Mouse (Mus musculus) C2C12 (cell line): ENCODE data around the gene Fhit. TPM values are rescaled to one million over a fixed set of nuclear protein-coding genes. Genes with fewer than 3 reads are reported as not detected.

Experiments used
- H3K27me3 ChIP-seq: one replicate; pipeline ENCODE4 v1.6.1; 2011; ENCODE audit not compliant: control insufficient read depth, insufficient read depth, insufficient read length
- H3K36me3 ChIP-seq: one replicate; pipeline ENCODE4 v1.6.1; 2011; ENCODE audit not compliant: control insufficient read depth, insufficient read depth
- H3K4me3 ChIP-seq: one replicate; pipeline ENCODE4 v1.5.1; 2011; ENCODE audit warnings: mild to moderate bottlenecking, control low read depth; ENCODE audit not compliant: poor library complexity, insufficient read depth, severe bottlenecking
- H3K79me2 ChIP-seq: one replicate; pipeline ENCODE4 v1.6.1; 2011; ENCODE audit not compliant: control insufficient read depth, insufficient read depth
- H3K79me3 ChIP-seq: one replicate; pipeline ENCODE4 v1.6.1; 2011; ENCODE audit warnings: low read depth, control low read depth
- H3ac ChIP-seq: one replicate; pipeline ENCODE3; 2011; ENCODE audit warnings: low read depth; ENCODE audit not compliant: control insufficient read depth, insufficient read length
- CEBPB ChIP-seq: IDR thresholded peaks from one replicate; pipeline ENCODE4 v1.6.1; 2011; ENCODE audit warnings: low read depth, mild to moderate bottlenecking, control low read depth, moderate library complexity
- CTCF ChIP-seq: IDR thresholded peaks from one replicate; pipeline ENCODE4 v1.5.1; 2011; ENCODE audit not compliant: control insufficient read depth, insufficient read depth, insufficient read length
- FOSL1 ChIP-seq: IDR thresholded peaks from one replicate; pipeline ENCODE4 v1.8.0; 2011; ENCODE audit warnings: mild to moderate bottlenecking, low read length; ENCODE audit not compliant: poor library complexity, insufficient read depth, severe bottlenecking
- MAX ChIP-seq: IDR thresholded peaks from one replicate; pipeline ENCODE4 v1.6.1; 2011; ENCODE audit warnings: mild to moderate bottlenecking, control low read depth
- MYOD1 ChIP-seq: IDR thresholded peaks from one replicate; pipeline ENCODE4 v1.6.1; 2011; ENCODE audit warnings: low read depth; ENCODE audit not compliant: control insufficient read depth, insufficient read length
- MYOG ChIP-seq: IDR thresholded peaks from one replicate; pipeline ENCODE4 v1.6.1; 2011; ENCODE audit not compliant: control insufficient read depth, insufficient read length; ENCODE audit errors: extremely low read depth
- USF1 ChIP-seq: IDR thresholded peaks from one replicate; pipeline ENCODE4 v1.6.1; 2011; ENCODE audit warnings: low read depth, mild to moderate bottlenecking, control low read depth, moderate library complexity
- polyA plus RNA-seq: library from polyadenylated mRNA; unstranded; fragments of >200 nt; fragmentation: generic; extraction: Trizol; gene quantifications from one replicate; pipeline ENCODE4 v1.2.1, GENCODE M21; 2012; ENCODE audit warnings: missing spikeins

The Fhit gene
- polyA plus RNA-seq, 1 experiment: not detected

GRCm38 (mm10) chr14:10445360-10445759 lies 716.5 kb downstream of the Fhit start:
- Histone ChIP-seq H3K36me3 (no peaks in the 10 kb centered on the region), H3K79me2 (no peaks in the 10 kb centered on the region), H3ac (no peak overlapping the region), H3K27me3 (no peaks in the 10 kb centered on the region), H3K79me3 (no peaks in the 10 kb centered on the region), H3K4me3 (no peak overlapping the region)
- TF ChIP-seq MYOG (no peak), MAX (no peak), FOSL1 (no peak), MYOD1 (no peak), USF1 (no peak), CEBPB (no peak), CTCF (no peak)

DNA sequence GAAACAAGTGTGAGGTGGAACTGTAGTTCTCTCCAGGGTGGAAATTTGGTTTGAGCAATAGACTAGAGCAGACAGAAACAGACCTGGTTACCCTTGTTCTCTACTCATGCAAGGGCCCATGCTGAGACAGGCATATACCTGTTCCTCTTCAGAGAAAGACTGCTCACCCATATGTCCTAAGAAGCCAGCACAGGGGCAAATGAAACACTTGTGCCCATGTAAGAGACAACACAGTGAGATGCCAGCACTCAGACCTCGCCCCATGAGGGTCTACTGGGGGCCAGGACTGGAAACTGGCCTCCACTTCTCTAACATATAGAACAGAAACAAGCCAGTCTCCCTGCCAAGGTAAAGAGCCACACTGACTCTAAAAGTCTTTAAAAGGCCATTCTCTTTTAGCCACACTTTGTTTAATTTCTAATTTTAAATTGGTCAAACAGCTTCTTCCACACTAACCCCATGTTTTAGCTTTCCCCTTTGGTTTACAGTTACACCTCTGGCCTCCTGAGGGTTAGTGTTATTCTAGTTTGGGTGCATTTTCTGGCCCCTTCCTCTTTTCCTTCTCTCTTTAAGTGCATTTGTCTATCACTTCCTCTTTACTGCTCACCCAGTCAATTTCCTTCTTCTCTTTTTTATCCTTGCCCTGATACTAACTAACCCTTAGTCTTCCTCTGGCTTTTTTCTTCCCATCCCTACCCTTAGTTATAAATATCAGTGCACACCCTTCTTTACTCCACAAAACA lies 722.7 kb downstream of the Fhit start:
- no peaks in the 10 kb centered on the region for H3K27me3 ChIP-seq
- H3K36me3 ChIP-seq: no peaks in the 10 kb centered on the region
- H3ac ChIP-seq: no peak overlapping the region
- no peak for TF ChIP-seq MYOD1
- no peak for TF ChIP-seq MAX
- TF ChIP-seq USF1: no peak
- no peak for TF ChIP-seq MYOG
- no peak for TF ChIP-seq FOSL1
- no peaks in the 10 kb centered on the region for H3K79me2 ChIP-seq
- no peak overlapping the region for H3K4me3 ChIP-seq
- H3K79me3 ChIP-seq: no peaks in the 10 kb centered on the region

GRCm38 (mm10) chr14:10436193-10436592 lies 725.6 kb downstream of the Fhit start:
- H3K4me3 ChIP-seq: no peak overlapping the region
- no peaks in the 10 kb centered on the region for H3K79me2 ChIP-seq
- no peaks in the 10 kb centered on the region for H3K36me3 ChIP-seq
- no peaks in the 10 kb centered on the region for H3K79me3 ChIP-seq
- TF ChIP-seq MYOD1: no peak
- H3ac ChIP-seq: no peak overlapping the region
- no peaks in the 10 kb centered on the region for H3K27me3 ChIP-seq

DNA sequence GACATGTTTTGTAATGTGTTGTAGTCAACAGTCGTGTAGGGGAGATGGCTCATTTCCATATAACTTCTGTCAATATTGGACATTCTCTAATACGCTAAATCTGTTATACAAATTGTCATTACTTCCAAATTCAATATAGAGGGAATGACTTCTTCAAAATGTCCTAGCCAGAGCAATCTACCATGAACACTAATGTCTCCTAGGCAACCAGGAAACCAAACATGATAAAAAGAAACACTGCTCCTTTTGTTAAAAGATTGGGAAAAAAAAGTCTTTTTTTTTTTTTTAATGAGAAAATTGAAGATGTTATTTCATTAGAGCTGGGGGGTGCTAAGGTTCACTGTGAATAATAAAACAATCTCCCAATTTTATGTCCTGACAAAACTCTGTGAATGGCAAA lies 729.3 kb downstream of the Fhit start:
- H3K36me3 ChIP-seq: no peaks in the 10 kb centered on the region

GRCm38 (mm10) chr14:10430396-10431000 lies 731.3 kb downstream of the Fhit start:
- Histone ChIP-seq H3K79me3 (no peaks in the 10 kb centered on the region), H3K4me3 (no peak overlapping the region), H3K79me2 (no peaks in the 10 kb centered on the region), H3K27me3 (no peaks in the 10 kb centered on the region), H3ac (no peak overlapping the region), H3K36me3 (no peaks in the 10 kb centered on the region)
- no peak for TF ChIP-seq CEBPB
- TF ChIP-seq MAX: no peak
- no peak for TF ChIP-seq CTCF

More for the DNA sequence above, 729.3 kb downstream of the Fhit start:
- H3K79me3 ChIP-seq: no peaks in the 10 kb centered on the region
- no peak overlapping the region for H3K4me3 ChIP-seq
- H3K27me3 ChIP-seq: no peaks in the 10 kb centered on the region
- H3ac ChIP-seq: no peak overlapping the region
- no peaks in the 10 kb centered on the region for H3K79me2 ChIP-seq
- no peak for TF ChIP-seq CTCF
- TF ChIP-seq FOSL1: no peak
- TF ChIP-seq MAX: no peak
- no peak for TF ChIP-seq MYOG
- no peak for TF ChIP-seq MYOD1
- TF ChIP-seq USF1: no peak
- TF ChIP-seq CEBPB: no peak

DNA sequence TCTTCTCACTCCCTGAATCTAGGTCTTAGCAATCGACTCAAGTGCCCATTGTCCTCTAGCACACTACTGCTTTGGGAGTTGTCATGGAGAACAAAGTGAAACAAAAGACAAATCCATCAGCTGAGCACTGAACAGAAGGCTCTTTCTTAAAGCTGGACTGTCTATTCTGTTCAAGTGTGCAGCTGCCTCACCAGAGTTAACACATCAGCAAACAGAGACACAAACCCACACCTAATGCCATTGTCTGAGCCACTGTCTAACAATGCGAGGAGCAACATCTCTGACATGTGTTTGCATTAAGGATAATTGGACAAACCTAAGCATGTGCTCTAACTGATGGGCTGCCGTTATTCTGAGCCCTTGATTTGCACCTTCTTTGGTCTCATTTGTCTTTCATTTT lies 738.3 kb downstream of the Fhit start:
- no peaks in the 10 kb centered on the region for H3K79me3 ChIP-seq
- TF ChIP-seq USF1 (no peak), MYOD1 (no peak), MYOG (no peak), FOSL1 (no peak), CTCF (no peak), MAX (no peak), CEBPB (no peak)
- no peak overlapping the region for H3ac ChIP-seq
- H3K36me3 ChIP-seq: no peaks in the 10 kb centered on the region
- H3K79me2 ChIP-seq: no peaks in the 10 kb centered on the region
- H3K27me3 ChIP-seq: no peaks in the 10 kb centered on the region
- H3K4me3 ChIP-seq: no peak overlapping the region
